Mouse (Mus musculus) ovary, postnatal 10 days (tissue): ENCODE results near the gene Nup93.

Experiments used
- DNase-seq: peaks from one replicate; pipeline ENCODE4 v3.0.0; 2022; ENCODE audit warnings: low spot score

Gene Nup93

DNA sequence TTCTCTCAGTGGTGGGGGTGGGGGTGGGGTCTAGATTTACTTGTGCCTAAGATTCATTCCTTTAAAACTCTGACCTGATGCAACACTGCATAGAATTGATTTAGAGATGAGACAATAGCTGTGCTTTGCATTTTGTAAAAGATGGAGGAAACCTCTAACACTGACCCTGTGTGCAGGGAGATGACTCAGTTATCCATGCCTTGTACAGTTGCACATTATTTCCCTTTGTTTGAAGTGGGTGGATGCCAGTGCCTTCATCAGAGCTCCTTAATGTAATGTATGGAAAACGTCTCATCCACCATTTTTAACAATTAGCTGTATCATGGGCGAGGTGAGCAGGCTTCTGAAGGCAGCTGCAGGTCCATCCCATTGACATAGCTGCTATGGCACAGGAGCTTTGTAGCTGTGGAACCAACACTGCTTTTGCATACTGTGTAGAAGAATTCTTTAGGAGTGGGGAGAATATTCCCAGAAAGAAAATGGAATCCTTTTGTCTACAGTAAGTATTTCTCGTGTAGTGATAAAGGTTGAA, 54.1 kb downstream of the Nup93 start:
- DNase-seq: no peak

GRCm38 (mm10) chr8:94270309-94270708, 55.9 kb downstream of the Nup93 start:
- DNase-seq: no peak

GRCm38 (mm10) chr8:94271102-94271501, 56.7 kb downstream of the Nup93 start:
- no peak for DNase-seq

DNA sequence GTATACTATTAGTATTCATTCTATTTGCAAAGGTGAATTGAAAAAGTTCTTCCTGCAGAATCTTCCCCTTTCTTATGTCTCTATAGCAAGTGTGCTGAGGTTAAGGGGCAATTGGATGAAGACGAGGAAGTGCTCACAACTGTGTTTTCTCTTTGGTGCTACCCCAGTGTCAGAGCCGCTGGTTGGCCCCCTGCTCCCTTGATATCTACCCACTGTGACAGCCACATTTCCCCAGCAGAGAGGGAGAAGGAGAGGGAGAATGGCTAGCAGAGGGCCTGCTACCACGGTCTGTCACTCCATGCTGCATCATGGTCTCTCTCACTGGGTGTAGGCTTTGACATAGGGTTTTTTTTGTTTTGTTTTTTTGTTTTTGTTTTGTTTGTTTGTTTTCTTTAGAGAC, 58.2 kb downstream of the Nup93 start:
- DNase-seq: no peak

GRCm38 (mm10) chr8:94273289-94273850, 59.0 kb downstream of the Nup93 start:
- DNase-seq: no peak

- no peak for DNase-seq
These were observed 59.7 kb downstream of the Nup93 start for GRCm38 (mm10) chr8:94274030-94274429.

DNA sequence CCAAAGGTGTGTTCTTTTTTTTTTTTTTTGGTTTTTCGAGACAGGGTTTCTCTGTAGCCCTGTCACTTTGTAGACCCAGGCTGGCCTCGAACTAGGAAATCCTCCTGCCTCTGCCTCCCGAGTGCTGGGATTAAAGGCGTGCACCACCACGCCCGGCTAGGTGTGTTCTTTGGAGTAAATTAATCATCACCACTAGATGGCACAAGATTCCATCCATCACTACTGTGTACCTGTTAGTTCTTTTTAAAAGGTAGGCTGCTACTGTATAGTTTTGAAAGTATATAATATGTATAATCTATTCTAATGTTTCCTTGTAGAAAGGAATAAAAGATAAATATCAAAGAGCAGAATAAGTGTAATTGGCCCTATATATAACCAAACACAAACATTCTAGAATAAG, 63.9 kb downstream of the Nup93 start:
- no peak for DNase-seq

- DNase-seq: no peak
These were observed 65.7 kb downstream of the Nup93 start for GRCm38 (mm10) chr8:94280001-94280613.

DNA sequence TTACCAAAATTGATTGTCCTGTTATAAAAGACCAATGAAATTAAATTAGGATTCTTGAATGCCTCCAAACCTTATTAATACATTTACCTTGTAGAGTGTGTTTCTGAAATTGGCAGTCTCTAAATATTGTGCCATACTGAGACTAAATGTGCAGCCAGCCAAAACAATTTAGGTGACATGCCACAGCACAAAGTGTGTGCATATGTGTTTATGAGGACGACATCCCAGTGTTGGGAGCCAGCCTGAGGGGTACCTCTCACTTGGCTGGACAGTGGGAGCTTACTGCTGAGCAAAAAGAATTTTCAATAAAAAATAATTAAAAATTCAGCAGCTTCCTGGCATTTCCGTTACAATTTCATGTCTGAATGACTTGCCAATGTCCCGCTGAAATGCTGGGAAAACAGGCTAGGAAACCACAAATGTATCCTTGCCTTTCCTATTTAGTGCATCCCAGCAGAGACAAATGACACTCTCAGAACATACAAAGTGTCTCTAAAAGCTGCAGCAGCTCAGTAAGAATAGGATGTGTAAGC, 68.2 kb downstream of the Nup93 start:
- no peak for DNase-seq

DNA sequence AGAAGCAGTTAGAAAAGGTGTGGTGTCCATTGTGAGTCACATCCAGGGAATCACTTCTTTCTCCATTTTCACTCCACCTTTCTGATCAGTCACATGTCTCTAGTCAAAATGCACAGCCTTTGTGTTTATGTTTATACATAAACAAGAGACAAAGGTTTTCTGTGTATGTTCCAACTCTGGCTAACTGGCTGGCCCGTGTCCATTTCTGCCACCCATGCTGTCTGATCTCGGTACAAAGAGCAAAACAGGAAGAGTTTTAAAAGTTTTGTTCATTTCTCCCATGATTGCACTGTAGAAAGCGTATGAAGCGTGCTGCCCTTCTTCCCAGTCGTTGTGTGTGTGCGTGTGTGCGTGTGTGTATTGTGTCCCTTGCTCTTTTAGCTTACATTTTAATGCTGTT, 69.8 kb downstream of the Nup93 start:
- DNase-seq: no peak

GRCm38 (mm10) chr8:94290606-94291005, 76.2 kb downstream of the Nup93 start:
- no peak for DNase-seq

- DNase-seq: no peak
These were observed 77.7 kb downstream of the Nup93 start for GRCm38 (mm10) chr8:94292072-94292471.

- DNase-seq: no peak
These were observed 78.3 kb downstream of the Nup93 start for GRCm38 (mm10) chr8:94292626-94293025.

GRCm38 (mm10) chr8:94295687-94296086, 81.3 kb downstream of the Nup93 start:
- DNase-seq: no peak

DNA sequence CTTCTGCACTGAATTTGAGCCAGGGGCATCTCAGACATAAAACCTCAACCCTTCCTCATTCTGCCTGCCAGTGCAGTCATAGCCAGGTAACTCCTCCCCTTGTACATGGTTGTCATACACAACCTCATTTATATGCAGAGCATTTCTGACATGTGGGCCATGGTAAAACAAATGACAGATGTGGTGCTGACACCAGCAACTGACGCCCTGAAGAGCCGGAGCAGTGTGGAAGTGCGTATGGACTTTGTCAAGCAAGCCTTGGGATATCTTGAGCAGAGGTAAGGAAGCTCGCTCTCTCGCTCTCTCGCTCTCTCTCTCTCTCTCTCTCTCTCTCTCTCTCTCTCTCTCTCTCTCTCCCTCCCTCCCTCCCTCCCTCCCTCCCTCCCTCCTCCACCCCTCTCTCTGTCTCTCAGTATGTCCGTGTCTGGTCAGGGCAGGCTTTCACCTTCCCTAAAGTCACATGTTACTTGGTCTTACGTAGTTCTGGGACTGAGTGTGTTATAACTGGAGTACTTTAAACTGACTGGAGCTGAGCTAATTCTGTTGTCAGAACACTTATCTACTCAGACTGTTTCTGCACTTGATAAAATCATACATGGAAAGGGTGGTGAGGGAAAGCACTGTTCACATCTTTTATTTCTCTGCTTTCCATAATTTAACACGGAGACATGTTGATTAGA, 82.1 kb downstream of the Nup93 start:
- no peak for DNase-seq

- DNase-seq: no peak
These were observed 82.7 kb downstream of the Nup93 start for GRCm38 (mm10) chr8:94297101-94297500.

DNA sequence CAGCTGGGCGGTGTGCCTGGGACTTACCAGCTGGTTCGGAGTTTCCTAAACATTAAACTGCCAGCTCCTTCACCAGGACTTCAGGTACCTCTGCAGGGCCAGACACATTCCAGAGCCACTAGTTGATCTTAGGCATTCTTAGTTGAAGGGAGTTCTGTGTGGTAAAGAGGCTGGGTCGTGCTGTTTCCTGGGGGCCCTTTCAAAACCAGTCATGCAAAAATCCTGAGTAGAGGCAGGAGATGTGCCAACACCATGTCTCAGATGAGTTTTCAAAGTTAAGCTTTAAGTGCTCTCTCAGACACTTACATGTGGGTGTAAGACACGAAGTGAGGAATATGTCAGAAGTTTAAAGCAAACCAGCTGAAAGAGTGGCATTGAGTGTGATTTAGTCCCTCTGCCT, 86.4 kb downstream of the Nup93 start:
- no peak for DNase-seq

DNA sequence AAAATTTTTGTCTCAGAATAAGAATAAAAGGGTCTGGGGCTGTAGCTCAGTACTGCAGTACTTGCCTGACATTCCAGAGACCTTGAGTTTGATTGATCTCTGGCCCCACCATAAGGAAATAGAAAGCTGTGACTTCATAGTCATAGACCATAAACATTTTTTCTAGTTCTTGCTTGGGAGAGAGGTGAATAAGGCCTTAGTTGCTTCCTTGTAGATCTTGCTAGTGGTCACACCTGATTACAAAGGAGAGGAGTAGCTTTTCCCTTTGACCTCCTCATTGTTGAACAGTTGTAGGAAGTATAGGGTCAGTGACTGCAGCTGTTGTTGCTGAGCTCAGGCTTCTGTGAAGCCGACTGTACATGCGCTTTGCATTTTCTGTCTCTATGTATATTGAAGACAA, 90.0 kb downstream of the Nup93 start:
- DNase-seq: no peak

DNA sequence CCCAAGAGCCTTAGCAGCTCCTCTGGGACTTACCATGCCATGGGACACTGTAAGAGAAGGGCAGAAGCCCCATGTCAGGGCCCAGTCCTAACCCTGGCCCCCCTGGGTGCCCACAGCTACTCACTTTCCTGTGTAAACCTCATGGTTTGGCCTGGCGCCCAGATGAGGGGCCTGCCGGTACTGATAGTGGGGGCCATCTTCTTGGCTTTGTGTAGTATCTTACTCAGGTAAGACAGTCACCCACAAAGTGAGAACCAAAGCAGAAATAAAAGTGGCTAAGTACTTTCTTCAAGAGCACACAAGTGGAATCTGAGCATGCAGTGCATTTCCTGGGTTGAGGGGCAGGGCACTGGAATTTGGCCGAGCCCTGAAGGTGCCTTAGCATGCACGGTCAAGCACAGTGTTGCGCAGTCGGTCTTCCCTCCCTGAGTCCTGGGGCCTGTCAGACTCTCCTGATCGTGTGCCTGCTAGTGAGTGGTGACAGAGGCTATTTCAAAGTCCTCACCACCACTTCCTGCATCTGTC, 92.7 kb downstream of the Nup93 start:
- no peak for DNase-seq

GRCm38 (mm10) chr8:94307652-94308051, 93.3 kb downstream of the Nup93 start:
- DNase-seq: no peak

GRCm38 (mm10) chr8:94314069-94314468, 99.7 kb downstream of the Nup93 start:
- no peak for DNase-seq

GRCm38 (mm10) chr8:94317249-94317648, 102.9 kb downstream of the Nup93 start:
- no peak for DNase-seq

- no peak for DNase-seq
These were observed 103.3 kb downstream of the Nup93 start for GRCm38 (mm10) chr8:94317691-94318090.
